Mouse (Mus musculus) embryonic stem cell, embryonic (primary cell): Measurements from ENCODE around the gene Trpm5.

Experiments
- CTCF ChIA-PET, 4 experiments: fragments of 300-600 bp in 2 of 4; fragments of 350-600 bp in 2 of 4; sonication (Branson Sonifier 250); formaldehyde crosslinking; loops; one replicate each; lab custom pipeline; 2022; ENCODE audit warnings: inconsistent platforms in 2 of 4; lab: Charles Lee
- POLR2A ChIA-PET, 4 experiments: fragments of 300-600 bp in 2 of 4; fragments of 350-600 bp in 2 of 4; sonication (Branson Sonifier 250); formaldehyde crosslinking; loops; one replicate each; lab custom pipeline; 2022; ENCODE audit warnings: antibody characterized with exemption in 4 of 4, inconsistent platforms in 1 of 4; lab: Charles Lee

Gene Trpm5

GRCm38 (mm10) chr7:143058221-143058697 lies 36.2 kb downstream of the Trpm5 start:
- CTCF ChIA-PET = interaction anchor here in 2 of 4 experiments (1.1 to 1.3 kb wide), 3 partner anchors 11 to 50 kb away, joined by 3 to 4 read pairs (median 3); partner anchors contain the start of gene Tssc4 (in 1 of the 2)
- POLR2A ChIA-PET = interaction anchor here in 3 of 4 experiments (0.9 to 26.3 kb wide), 14 partner anchors 4 to 680 kb away, joined by 3 to 600 read pairs (median 12); partner anchors contain the start of genes Tssc4 (in 3 of the 3), Tspan32 (in 2 of the 3) and Cd81 (in 1 of the 3)

- POLR2A ChIA-PET = interaction anchor here in 3 of 4 experiments (0.9 to 26.3 kb wide), 11 partner anchors 4 to 679 kb away, joined by 3 to 600 read pairs (median 164); partner anchors contain the start of genes Tssc4 (in 3 of the 3), Tspan32 (in 2 of the 3) and Cd81 (in 1 of the 3)
- CTCF ChIA-PET = interaction anchor here in 2 of 4 experiments (0.6 to 1.3 kb wide), 4 partner anchors 12 to 50 kb away, joined by 3 read pairs; partner anchors contain the start of gene Tssc4 (in 1 of the 2)
These were observed 36.7 kb downstream of the Trpm5 start for GRCm38 (mm10) chr7:143057667-143058220.

- CTCF ChIA-PET = interaction anchor here in 2 of 4 experiments (1.3 to 2.3 kb wide), 2 partner anchors 16 to 49 kb away, joined by 3 to 6 read pairs; no protein-coding TSS in a partner anchor
- POLR2A ChIA-PET = interaction anchor here in 3 of 4 experiments (0.6 to 26.3 kb wide), 12 partner anchors 10 to 1355 kb away, joined by 3 to 600 read pairs (median 12); partner anchors contain the start of genes Tssc4 (in 3 of the 3) and Tspan32 (in 2 of the 3)
These were observed 37.4 kb downstream of the Trpm5 start for GRCm38 (mm10) chr7:143057023-143057422.

GRCm38 (mm10) chr7:143055499-143056186 lies 38.8 kb downstream of the Trpm5 start:
- ChIA-PET POLR2A (interaction anchor here in 3 of 4 experiments (1.0 to 26.3 kb wide), 12 partner anchors 9 to 494 kb away, joined by 3 to 600 read pairs (median 34); partner anchors contain the start of genes Tssc4 (in 3 of the 3) and Tspan32 (in 2 of the 3)), CTCF (interaction anchor here in 3 of 4 experiments (0.7 to 2.3 kb wide), 3 partner anchors 47 to 1794 kb away, joined by 3 to 6 read pairs (median 3); no protein-coding TSS in a partner anchor)

GRCm38 (mm10) chr7:143055001-143055400 lies 39.4 kb downstream of the Trpm5 start:
- POLR2A ChIA-PET = interaction anchor here in 3 of 4 experiments (0.7 to 26.3 kb wide), 12 partner anchors 10 to 766 kb away, joined by 3 to 600 read pairs (median 36); partner anchors contain the start of genes Tssc4 (in 3 of the 3) and Tspan32 (in 2 of the 3)
- CTCF ChIA-PET = interaction anchor here (0.7 to 2.3 kb wide), 5 partner anchors 40 to 1794 kb away, joined by 3 to 6 read pairs (median 4); no protein-coding TSS in a partner anchor

GRCm38 (mm10) chr7:143054612-143054965 lies 39.9 kb downstream of the Trpm5 start:
- POLR2A ChIA-PET = interaction anchor here (0.5 to 26.3 kb wide), 19 partner anchors 10 to 1246 kb away, joined by 3 to 600 read pairs (median 29); partner anchors contain the start of genes Tssc4 (in 3 of the 4) and Tspan32 (in 2 of the 4)
- CTCF ChIA-PET = interaction anchor here in 3 of 4 experiments (0.7 to 1.6 kb wide), 4 partner anchors 41 to 1795 kb away, joined by 3 to 4 read pairs (median 4); no protein-coding TSS in a partner anchor

GRCm38 (mm10) chr7:143053961-143054611 lies 40.4 kb downstream of the Trpm5 start:
- ChIA-PET CTCF (interaction anchor here (0.6 to 2.2 kb wide), 13 partner anchors 9 to 964 kb away, joined by 3 to 18 read pairs (median 3); no protein-coding TSS in a partner anchor), POLR2A (interaction anchor here (0.5 to 26.3 kb wide), 95 partner anchors 8 to 1607 kb away, joined by 3 to 600 read pairs (median 7); partner anchors contain the start of genes Tssc4 (in 4 of the 4), Tspan32 (in 2 of the 4), Cars (in 1 of the 4) and Cdkn1c (in 1 of the 4))

- ChIA-PET POLR2A (interaction anchor here (0.5 to 26.3 kb wide), 130 partner anchors 8 to 1606 kb away, joined by 3 to 600 read pairs (median 6); partner anchors contain the start of genes Tssc4 (in 4 of the 4), Ascl2 (in 2 of the 4), Tspan32 (in 2 of the 4) and Cars (in 1 of the 4)), CTCF (interaction anchor here (0.5 to 2.2 kb wide), 23 partner anchors 8 to 1804 kb away, joined by 3 to 18 read pairs (median 3); partner anchors contain the start of gene Tssc4 (in 1 of the 4))
These were observed 41.2 kb downstream of the Trpm5 start for GRCm38 (mm10) chr7:143053008-143053899.

- ChIA-PET CTCF (interaction anchor here (0.5 to 2.2 kb wide), 17 partner anchors 8 to 1804 kb away, joined by 3 to 18 read pairs (median 3); partner anchors contain the start of gene Tssc4 (in 1 of the 4)), POLR2A (interaction anchor here (0.7 to 26.3 kb wide), 110 partner anchors 7 to 1129 kb away, joined by 3 to 600 read pairs (median 7); partner anchors contain the start of genes Tssc4 (in 4 of the 4), Ascl2 (in 2 of the 4), Tspan32 (in 2 of the 4) and Cars (in 1 of the 4))
These were observed 41.8 kb downstream of the Trpm5 start, which contains the start of gene Cd81 for GRCm38 (mm10) chr7:143052626-143053007. Gene Cd81 (plus strand): TSS chr7:143052739.

- ChIA-PET POLR2A (interaction anchor here (0.7 to 26.3 kb wide), 16 partner anchors 8 to 44 kb away, joined by 3 to 600 read pairs (median 33); partner anchors contain the start of genes Tssc4 (in 3 of the 4) and Tspan32 (in 2 of the 4)), CTCF (interaction anchor here in 3 of 4 experiments (1.0 to 1.6 kb wide), 3 partner anchors 12 to 35 kb away, joined by 3 to 4 read pairs (median 3); no protein-coding TSS in a partner anchor)
These were observed 43.1 kb downstream of the Trpm5 start for GRCm38 (mm10) chr7:143051316-143051715.

GRCm38 (mm10) chr7:143049841-143050816 lies 44.3 kb downstream of the Trpm5 start:
- ChIA-PET CTCF (interaction anchor here in 3 of 4 experiments (0.6 to 1.6 kb wide), 9 partner anchors 15 to 49 kb away, joined by 3 to 8 read pairs (median 3); partner anchors contain the start of gene Tssc4 (in 1 of the 3)), POLR2A (interaction anchor here in 3 of 4 experiments (0.6 to 26.3 kb wide), 23 partner anchors 9 to 550 kb away, joined by 3 to 600 read pairs (median 3); partner anchors contain the start of genes Tssc4 (in 3 of the 3), Tspan32 (in 2 of the 3) and Cars (in 1 of the 3))

GRCm38 (mm10) chr7:143049331-143049730 lies 45.1 kb downstream of the Trpm5 start:
- ChIA-PET CTCF (interaction anchor here in 1 of 4 experiments (1.0 to 1.6 kb wide), 4 partner anchors 19 to 41 kb away, joined by 3 to 8 read pairs (median 4); partner anchors contain the start of gene Tssc4), POLR2A (interaction anchor here in 3 of 4 experiments (0.6 to 26.3 kb wide), 21 partner anchors 10 to 551 kb away, joined by 3 to 600 read pairs (median 4); partner anchors contain the start of genes Tssc4 (in 3 of the 3), Tspan32 (in 2 of the 3) and Cars (in 1 of the 3))

GRCm38 (mm10) chr7:143046358-143046757 lies 48.1 kb downstream of the Trpm5 start:
- ChIA-PET POLR2A (interaction anchor here in 2 of 4 experiments (0.6 to 19.6 kb wide), 7 partner anchors 10 to 126 kb away, joined by 3 to 600 read pairs (median 8); partner anchors contain the start of gene Tssc4 (in 1 of the 2)), CTCF (interaction anchor here in 1 of 4 experiments (1.6 kb wide), 1 partner anchor 38 kb away, joined by 9 read pairs; no protein-coding TSS in a partner anchor)
